In the genomic region with DNA sequence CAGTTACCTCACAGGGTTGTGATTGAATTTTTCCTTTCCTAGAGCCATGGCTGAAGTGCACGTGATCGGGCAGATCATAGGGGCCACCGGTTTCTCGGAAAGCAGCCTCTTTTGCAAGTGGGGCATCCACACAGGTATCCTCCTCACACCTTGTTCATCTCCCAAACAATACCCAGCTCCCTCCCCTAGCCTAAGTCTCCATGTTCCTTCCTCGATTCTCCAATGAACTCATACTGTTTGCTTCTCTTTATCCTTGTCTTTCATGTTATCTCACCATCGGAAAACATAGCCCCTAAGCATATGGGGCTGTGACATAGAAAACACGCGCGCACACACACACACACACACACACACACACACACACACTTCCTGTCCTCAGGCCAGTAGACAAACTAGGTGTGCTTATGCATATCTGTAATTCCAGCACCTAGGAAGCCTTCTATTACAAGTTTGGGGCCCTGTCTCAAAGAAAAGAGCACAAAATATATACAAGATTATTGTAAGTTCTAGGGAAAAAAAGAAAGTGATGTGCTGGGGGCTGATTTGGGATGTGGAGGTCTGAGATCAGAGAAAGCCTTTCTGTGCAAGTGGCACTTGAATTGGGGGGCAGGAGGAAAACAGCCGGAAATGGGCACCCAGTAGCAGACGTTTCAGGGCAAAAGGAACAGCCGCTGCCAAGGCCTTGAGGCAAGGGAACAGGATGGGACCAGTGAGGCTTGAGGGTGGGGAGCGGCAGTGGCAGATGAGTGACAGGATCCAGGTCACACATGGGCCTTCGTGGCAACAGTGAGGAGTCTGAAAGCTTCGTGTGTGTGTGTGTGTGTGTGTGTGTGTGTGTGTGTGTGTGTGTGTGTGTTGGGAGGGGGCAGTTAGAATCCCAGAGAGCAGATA, we compare ENCODE assay signal across 8 mouse cellular contexts. TPM values are rescaled to one million over a fixed set of nuclear protein-coding genes. Genes with fewer than 3 reads are reported as not detected.
DNase-seq lines count a peak whose midpoint lies in the region; ATAC-seq and TF ChIP-seq lines count a peak whose summit lies in the region.

No protein-coding gene starts in this region.

- no peak overlapping the region for H3K9ac ChIP-seq in kidney, postnatal 0 days (ENCODE audit: low read depth, low read length)
- H3K9ac ChIP-seq in embryonic facial prominence, embryonic 13.5 days, result peak overlapping the region; percentile 73; the same call in 1 of the 2 replicates
- H3K9ac ChIP-seq in limb, embryonic 14.5 days (ENCODE audit: low read depth, low read length, severe bottlenecking), result no peak overlapping the region
- H3K9ac ChIP-seq in stomach, embryonic 15.5 days, result no peak overlapping the region

- H3K36me3 ChIP-seq in kidney, postnatal 0 days (ENCODE audit: insufficient read depth, low read length), result no peaks in the 10 kb centered on the region
- peaks cover 6% of the 10 kb centered on the region; the same call in 1 of the 2 replicates for H3K36me3 ChIP-seq in embryonic facial prominence, embryonic 13.5 days
- no peaks in the 10 kb centered on the region for H3K36me3 ChIP-seq in limb, embryonic 14.5 days (ENCODE audit: control insufficient read depth, insufficient read depth, low read length)
- no peaks in the 10 kb centered on the region for H3K36me3 ChIP-seq in stomach, embryonic 15.5 days

- H3K4me1 ChIP-seq in kidney, postnatal 0 days (replicated peaks; ENCODE audit: insufficient read depth, low read length), result 0 out of 2 replicates have a peak, but pooled peaks cover 10% of the 10 kb centered on the region
- H3K4me1 ChIP-seq in embryonic facial prominence, embryonic 13.5 days, result peaks cover 31% of the 10 kb centered on the region
- H3K4me1 ChIP-seq in limb, embryonic 14.5 days (ENCODE audit: control insufficient read depth, insufficient read depth, low read length), result peaks cover 12% of the 10 kb centered on the region; the same call in 1 of the 2 replicates
- H3K4me1 ChIP-seq in stomach, embryonic 15.5 days, result peaks cover 11% of the 10 kb centered on the region

- no peaks in the 10 kb centered on the region for H3K9me3 ChIP-seq in kidney, postnatal 0 days (replicated peaks; ENCODE audit: low read length)
- no peaks in the 10 kb centered on the region for H3K9me3 ChIP-seq in embryonic facial prominence, embryonic 13.5 days
- H3K9me3 ChIP-seq in limb, embryonic 14.5 days (ENCODE audit: control insufficient read depth, low read length), result no peaks in the 10 kb centered on the region
- H3K9me3 ChIP-seq in stomach, embryonic 15.5 days, result no peaks in the 10 kb centered on the region

- TF ChIP-seq CTCF in kidney, postnatal 0 days (IDR thresholded peaks at IDR 0.05; ENCODE audit: low read depth), result no peak

- peak overlapping the region; percentile 50 for H3K4me2 ChIP-seq in kidney, postnatal 0 days (ENCODE audit: low read length)
- H3K4me2 ChIP-seq in embryonic facial prominence, embryonic 13.5 days, result peak overlapping the region; percentile 71
- peak overlapping the region; percentile 64 for H3K4me2 ChIP-seq in limb, embryonic 14.5 days (replicated peaks; ENCODE audit: low read depth, low read length, severe bottlenecking)
- peak overlapping the region; percentile 70 for H3K4me2 ChIP-seq in stomach, embryonic 15.5 days

- no peaks in the 10 kb centered on the region for H3K27me3 ChIP-seq in kidney, postnatal 0 days (ENCODE audit: insufficient read depth, low read length)
- H3K27me3 ChIP-seq in embryonic facial prominence, embryonic 13.5 days, result peaks cover 30% of the 10 kb centered on the region
- peaks cover 9% of the 10 kb centered on the region; the same call in 1 of the 2 replicates for H3K27me3 ChIP-seq in limb, embryonic 14.5 days (ENCODE audit: control insufficient read depth, insufficient read depth, low read length)
- H3K27me3 ChIP-seq in stomach, embryonic 15.5 days (replicated peaks), result no peaks in the 10 kb centered on the region

- no peak for TF ChIP-seq POLR2A in limb, embryonic 14.5 days (IDR thresholded peaks at IDR 0.05; ENCODE audit: borderline replicate concordance, extremely low read depth, insufficient read depth, insufficient read length)

- peak overlapping the region; percentile 61; the same call in 1 of the 2 replicates for H3K4me3 ChIP-seq in kidney, postnatal 0 days (replicated peaks; ENCODE audit: low read depth, low read length)
- H3K4me3 ChIP-seq in embryonic facial prominence, embryonic 13.5 days, result peak overlapping the region; percentile 64
- H3K4me3 ChIP-seq in limb, embryonic 14.5 days (replicated peaks; ENCODE audit: low read length), result peak overlapping the region; percentile 66
- peak overlapping the region; percentile 68 for H3K4me3 ChIP-seq in stomach, embryonic 15.5 days (replicated peaks)

- no peak for DNase-seq in kidney, postnatal 0 days (ENCODE audit: low spot score)
- DNase-seq in kidney, adult 18-20 months, result no peak
- DNase-seq in limb, embryonic 14.5 days (ENCODE audit: low spot score), result no peak
- no peak for DNase-seq in embryo, embryonic 10.5 days (ENCODE audit: low spot score)
- no peak for DNase-seq in kidney, postnatal 14 days
- no peak for DNase-seq in left cerebral cortex, adult 8-10 months (ENCODE audit: low spot score in 2 of 2)

- no peak overlapping the region for H3K27ac ChIP-seq in kidney, postnatal 0 days
- no peak overlapping the region for H3K27ac ChIP-seq in embryonic facial prominence, embryonic 13.5 days
- H3K27ac ChIP-seq in limb, embryonic 14.5 days (replicated peaks; ENCODE audit: low read depth, low read length), result no peak overlapping the region
- H3K27ac ChIP-seq in stomach, embryonic 15.5 days, result no peak overlapping the region

- WGBS in kidney, postnatal 0 days, result 58% methylated on average over 15 of the region's 15 CpGs
- 57% methylated on average over 14 of the region's 15 CpGs for WGBS in embryonic facial prominence, embryonic 13.5 days
- WGBS in limb, embryonic 14.5 days, result 61% methylated on average over 15 of the region's 15 CpGs
- WGBS in stomach, embryonic 15.5 days, result 53% methylated on average over 15 of the region's 15 CpGs

- no peak for ATAC-seq in kidney, postnatal 0 days (replicated peaks; ENCODE audit: low FRiP score, low read depth)
- ATAC-seq in embryonic facial prominence, embryonic 13.5 days (ENCODE audit: insufficient number of reproducible peaks, insufficient read depth, low FRiP score, low TSS enrichment, low read depth), result no peak; the same call in 1 of the 2 replicates
- ATAC-seq in limb, embryonic 14.5 days (ENCODE audit: low FRiP score, low read depth), result no peak
- ATAC-seq in stomach, embryonic 15.5 days (ENCODE audit: insufficient read depth, low FRiP score, low read depth), result no peak

RNA-seq across cellular contexts. Expression of a gene that starts 1.0 kb away (rescaled TPM):
- polyA plus RNA-seq in kidney, postnatal 0 days (2015; fragmentation: Nextera tagmentation; extraction: Ambion mirVana), result 31.4 and 32.3 TPM in 2 replicates
- polyA plus RNA-seq in embryonic facial prominence, embryonic 13.5 days (2015; fragmentation: Nextera tagmentation; extraction: Ambion mirVana), result 25.9 and 26.4 TPM in 2 replicates
- polyA plus RNA-seq in limb, embryonic 14.5 days (2012; rRNA removed), result 28.1 and 39.7 TPM in 2 replicates
- 25.1 and 29.2 TPM in 2 replicates for polyA plus RNA-seq in limb, embryonic 14.5 days (2014; fragmentation: Nextera tagmentation; extraction: Ambion mirVana)
- polyA plus RNA-seq in stomach, embryonic 15.5 days (2015; fragmentation: Nextera tagmentation; extraction: Ambion mirVana), result 23.2 and 25.3 TPM in 2 replicates
- total RNA-seq in left cerebral cortex, adult 8-10 months (2022), result 10 to 100 TPM; 25.3 to 29.6 (median 28.6) TPM

RNA-seq across cellular contexts. Expression of a gene that starts 5.2 kb away (rescaled TPM):
- polyA plus RNA-seq in kidney, postnatal 0 days (2015; fragmentation: Nextera tagmentation; extraction: Ambion mirVana), result 3.2 and 3.6 TPM in 2 replicates
- 3.2 and 3.4 TPM in 2 replicates for polyA plus RNA-seq in embryonic facial prominence, embryonic 13.5 days (2015; fragmentation: Nextera tagmentation; extraction: Ambion mirVana)
- polyA plus RNA-seq in limb, embryonic 14.5 days (2012; rRNA removed), result 16.8 and 19.1 TPM in 2 replicates
- polyA plus RNA-seq in limb, embryonic 14.5 days (2014; fragmentation: Nextera tagmentation; extraction: Ambion mirVana), result 2.5 and 3.6 TPM in 2 replicates
- 3.9 and 4.1 TPM in 2 replicates for polyA plus RNA-seq in stomach, embryonic 15.5 days (2015; fragmentation: Nextera tagmentation; extraction: Ambion mirVana)
- total RNA-seq in left cerebral cortex, adult 8-10 months (2022), result 10 to 100 TPM in 2 of 4 experiments, 1 to 10 TPM in 2; 6.1 to 19.9 (median 11.1) TPM

RNA-seq across cellular contexts. Expression of a gene that starts 6.6 kb away (rescaled TPM):
- 1.0 and 1.1 TPM in 2 replicates for polyA plus RNA-seq in kidney, postnatal 0 days (2015; fragmentation: Nextera tagmentation; extraction: Ambion mirVana)
- polyA plus RNA-seq in embryonic facial prominence, embryonic 13.5 days (2015; fragmentation: Nextera tagmentation; extraction: Ambion mirVana), result 3.4 and 3.8 TPM in 2 replicates
- 1.7 and 2.7 TPM in 2 replicates for polyA plus RNA-seq in limb, embryonic 14.5 days (2012; rRNA removed)
- 3.2 and 3.6 TPM in 2 replicates for polyA plus RNA-seq in limb, embryonic 14.5 days (2014; fragmentation: Nextera tagmentation; extraction: Ambion mirVana)
- polyA plus RNA-seq in stomach, embryonic 15.5 days (2015; fragmentation: Nextera tagmentation; extraction: Ambion mirVana), result 3.0 and 4.0 TPM in 2 replicates
- total RNA-seq in left cerebral cortex, adult 8-10 months (2022), result 10 to 100 TPM; 27.1 to 37.7 (median 34.1) TPM

RNA-seq across cellular contexts. Expression of a gene that starts 22.6 kb away (rescaled TPM):
- polyA plus RNA-seq in kidney, postnatal 0 days (2015; fragmentation: Nextera tagmentation; extraction: Ambion mirVana), result 76.8 and 78.6 TPM in 2 replicates
- 72.6 and 86.4 TPM in 2 replicates for polyA plus RNA-seq in embryonic facial prominence, embryonic 13.5 days (2015; fragmentation: Nextera tagmentation; extraction: Ambion mirVana)
- 64.9 and 77.1 TPM in 2 replicates for polyA plus RNA-seq in limb, embryonic 14.5 days (2012; rRNA removed)
- 63.0 and 71.2 TPM in 2 replicates for polyA plus RNA-seq in limb, embryonic 14.5 days (2014; fragmentation: Nextera tagmentation; extraction: Ambion mirVana)
- 71.8 and 79.8 TPM in 2 replicates for polyA plus RNA-seq in stomach, embryonic 15.5 days (2015; fragmentation: Nextera tagmentation; extraction: Ambion mirVana)
- total RNA-seq in left cerebral cortex, adult 8-10 months (2022), result 10 to 100 TPM; 21.7 to 27.4 (median 26.7) TPM

RNA-seq across cellular contexts. Expression of a gene that starts 22.8 kb away (rescaled TPM):
- polyA plus RNA-seq in kidney, postnatal 0 days (2015; fragmentation: Nextera tagmentation; extraction: Ambion mirVana), result 90.1 and 96.3 TPM in 2 replicates
- polyA plus RNA-seq in embryonic facial prominence, embryonic 13.5 days (2015; fragmentation: Nextera tagmentation; extraction: Ambion mirVana), result 59.9 and 60.6 TPM in 2 replicates
- polyA plus RNA-seq in limb, embryonic 14.5 days (2012; rRNA removed), result 67.0 and 91.1 TPM in 2 replicates
- 54.2 and 59.8 TPM in 2 replicates for polyA plus RNA-seq in limb, embryonic 14.5 days (2014; fragmentation: Nextera tagmentation; extraction: Ambion mirVana)
- polyA plus RNA-seq in stomach, embryonic 15.5 days (2015; fragmentation: Nextera tagmentation; extraction: Ambion mirVana), result 54.5 and 56.8 TPM in 2 replicates
- 10 to 100 TPM; 36.1 to 40.8 (median 39.4) TPM for total RNA-seq in left cerebral cortex, adult 8-10 months (2022)
